Mouse (Mus musculus) brown adipose tissue, adult 24 weeks (tissue): ENCODE data around the gene Gm44973. TPM values are rescaled to one million over a fixed set of nuclear protein-coding genes. Genes with fewer than 3 reads are reported as not detected.

Source experiments
- H3K27ac ChIP-seq: fragments of 200-500 bp; replicated peaks from 2 replicates; pipeline ENCODE4 v1.5.1; 2012; ENCODE audit warnings: low read depth, mild to moderate bottlenecking, low read length
- H3K4me1 ChIP-seq: fragments of 200-500 bp; 2 replicates; pipeline ENCODE4 v1.6.1; 2012; ENCODE audit warnings: low read length, mixed read lengths; ENCODE audit not compliant: control insufficient read depth, insufficient read depth, insufficient read length
- H3K4me3 ChIP-seq: fragments of 200-500 bp; 2 replicates; pipeline ENCODE4 v1.5.1; 2012; ENCODE audit warnings: low read depth, mild to moderate bottlenecking, low read length, moderate library complexity; ENCODE audit not compliant: insufficient read depth
- polyA plus RNA-seq: library from polyadenylated mRNA; stranded (reverse); fragments of >200 nt; gene quantifications from 2 replicates; pipeline ENCODE4 v1.2.4, GENCODE M21; 2012; ENCODE audit not compliant: missing spikeins, insufficient read depth, insufficient read length

Gene Gm44973
- not detected in 2 replicates for polyA plus RNA-seq

GRCm38 (mm10) chr7:5015118-5016001 is at the start of gene Gm44973:
Gene Gm44973 (plus strand): TSS chr7:5015496.
- Histone ChIP-seq H3K4me1 (peaks cover 3% of the 10 kb centered on the region; the same call in 1 of the 2 replicates), H3K4me3 (peak within 1 kb of the TSS; percentile 98), H3K27ac (peak within 1 kb of the TSS; percentile 99)

GRCm38 (mm10) chr7:4971068-4971467 is 44.2 kb upstream of the Gm44973 start, which contains the start of gene Sbk3:
Gene Sbk3 (minus strand): TSS chr7:4971168.
- Histone ChIP-seq H3K4me3 (no peak within 1 kb of the TSS), H3K27ac (peak within 1 kb of the TSS; percentile 32; the same call in 1 of the 2 replicates), H3K4me1 (peaks cover 2% of the 10 kb centered on the region; the same call in 1 of the 2 replicates)

GRCm38 (mm10) chr7:4971710-4972109 is 43.6 kb upstream of the Gm44973 start:
- Histone ChIP-seq H3K4me3 (no peak overlapping the region), H3K27ac (no peak overlapping the region), H3K4me1 (peaks cover 2% of the 10 kb centered on the region; the same call in 1 of the 2 replicates)

- peak overlapping the region; percentile 32 for H3K27ac ChIP-seq
- peaks cover 2% of the 10 kb centered on the region; the same call in 1 of the 2 replicates for H3K4me1 ChIP-seq
- no peak overlapping the region for H3K4me3 ChIP-seq
Measured at GRCm38 (mm10) chr7:4972321-4973047, 42.8 kb upstream of the Gm44973 start.

- Histone ChIP-seq H3K4me3 (no peak overlapping the region), H3K4me1 (peaks cover 2% of the 10 kb centered on the region; the same call in 1 of the 2 replicates), H3K27ac (no peak overlapping the region)
Measured at GRCm38 (mm10) chr7:4975455-4975854, 39.8 kb upstream of the Gm44973 start.

- no peak overlapping the region for H3K4me3 ChIP-seq
- peaks cover 2% of the 10 kb centered on the region; the same call in 1 of the 2 replicates for H3K4me1 ChIP-seq
- no peak overlapping the region for H3K27ac ChIP-seq
Measured at GRCm38 (mm10) chr7:4976832-4977231, 38.5 kb upstream of the Gm44973 start.

- Histone ChIP-seq H3K27ac (no peak overlapping the region), H3K4me3 (no peak overlapping the region), H3K4me1 (no peaks in the 10 kb centered on the region)
Measured at GRCm38 (mm10) chr7:4988250-4988649, 27.0 kb upstream of the Gm44973 start.

- Histone ChIP-seq H3K4me3 (no peak overlapping the region), H3K4me1 (peaks cover 8% of the 10 kb centered on the region), H3K27ac (no peak overlapping the region)
Measured at GRCm38 (mm10) chr7:4993347-4993998, 21.8 kb upstream of the Gm44973 start.

- Histone ChIP-seq H3K4me1 (peaks cover 8% of the 10 kb centered on the region), H3K27ac (no peak overlapping the region), H3K4me3 (no peak overlapping the region)
Measured at GRCm38 (mm10) chr7:4993999-4994788, 21.1 kb upstream of the Gm44973 start.

GRCm38 (mm10) chr7:4995268-4996002 is 19.9 kb upstream of the Gm44973 start:
- Histone ChIP-seq H3K4me1 (peaks cover 8% of the 10 kb centered on the region), H3K27ac (0 out of 2 replicates have a peak overlapping the region, but pooled peaks have one; percentile 19), H3K4me3 (peak overlapping the region; percentile 90)

- 0 out of 2 replicates have a peak within 1 kb of the TSS, but pooled peaks have one; percentile 19 for H3K27ac ChIP-seq
- H3K4me3 ChIP-seq = peak within 1 kb of the TSS; percentile 90
- peaks cover 8% of the 10 kb centered on the region for H3K4me1 ChIP-seq
Measured at GRCm38 (mm10) chr7:4996003-4996895, 19.0 kb upstream of the Gm44973 start, which contains the start of gene Zfp579. Gene Zfp579 (minus strand): TSS chr7:4996158.

GRCm38 (mm10) chr7:4996934-4997333 is 18.4 kb upstream of the Gm44973 start:
- Histone ChIP-seq H3K4me3 (no peak overlapping the region), H3K4me1 (peaks cover 8% of the 10 kb centered on the region), H3K27ac (no peak overlapping the region)

- Histone ChIP-seq H3K27ac (no peak overlapping the region), H3K4me3 (no peak overlapping the region), H3K4me1 (peaks cover 8% of the 10 kb centered on the region; the same call in 1 of the 2 replicates)
Measured at GRCm38 (mm10) chr7:4999876-5000275, 15.4 kb upstream of the Gm44973 start.
